Mouse (Mus musculus): ENCODE results near the gene Khnyn.

DNA sequence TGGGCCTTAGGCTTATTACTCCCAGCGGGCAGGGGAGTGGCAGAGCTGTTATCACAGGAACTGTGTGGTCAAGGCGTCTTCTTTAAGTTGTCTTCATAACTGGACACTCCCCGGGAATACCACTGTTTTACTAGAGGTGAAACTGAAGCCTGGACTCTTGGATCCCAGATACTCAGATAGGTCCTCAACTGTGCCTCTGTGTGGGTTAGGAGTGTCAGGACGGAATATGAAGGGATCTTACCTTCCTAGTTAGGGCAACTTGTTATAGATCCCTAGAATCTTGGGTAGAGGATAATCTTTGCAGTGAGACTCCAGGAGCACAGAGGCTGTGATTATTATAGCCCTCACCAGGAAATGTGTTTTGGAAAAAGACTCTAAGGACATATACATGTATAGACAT, 59.8 kb downstream of the Khnyn start, which contains the start of gene Cma1:
- TF ChIP-seq FLI1 (IDR thresholded peaks at IDR 0.05; ENCODE audit: low read length) (no peak), GATA1 (IDR thresholded peaks at IDR 0.05; ENCODE audit: borderline replicate concordance, low read length) (no peak)

Data from megakaryocyte, embryonic 14.5 days (primary cell).